Mouse (Mus musculus): ENCODE results near the gene Cox10.
A peak's percentile ranks its signal among the peaks of the same experiment; 100 is the strongest.

Cox10 gene

GRCm38 (mm10) chr11:63957207-63957606 is 122.1 kb downstream of the Cox10 start:
- peak; percentile 66 for DNase-seq (ENCODE audit: low read depth, low spot score)

- no peak for DNase-seq (ENCODE audit: low read depth, low spot score)
Observed at GRCm38 (mm10) chr11:63956748-63957147, 122.5 kb downstream of the Cox10 start.

- DNase-seq (ENCODE audit: low read depth, low spot score): no peak
Observed at GRCm38 (mm10) chr11:63953887-63954286, 125.4 kb downstream of the Cox10 start.

- no peak for DNase-seq (ENCODE audit: low read depth, low spot score)
Observed at GRCm38 (mm10) chr11:63952743-63953191, 126.5 kb downstream of the Cox10 start.

- peak; percentile 32 for DNase-seq (ENCODE audit: low read depth, low spot score)
Observed at GRCm38 (mm10) chr11:63951831-63952631, 127.2 kb downstream of the Cox10 start.

- no peak for DNase-seq (ENCODE audit: low read depth, low spot score)
Observed at GRCm38 (mm10) chr11:63948371-63948770, 130.9 kb downstream of the Cox10 start.

GRCm38 (mm10) chr11:63947024-63947423 is 132.2 kb downstream of the Cox10 start:
- no peak for DNase-seq (ENCODE audit: low read depth, low spot score)

- DNase-seq (ENCODE audit: low read depth, low spot score): peak; percentile 32
Observed at GRCm38 (mm10) chr11:63943947-63944346, 135.3 kb downstream of the Cox10 start.

- no peak for DNase-seq (ENCODE audit: low read depth, low spot score)
Observed at GRCm38 (mm10) chr11:63943268-63943890, 135.9 kb downstream of the Cox10 start.

- no peak for DNase-seq (ENCODE audit: low read depth, low spot score)
Observed at GRCm38 (mm10) chr11:63942177-63942576, 137.1 kb downstream of the Cox10 start.

- no peak for DNase-seq (ENCODE audit: low read depth, low spot score)
Observed at GRCm38 (mm10) chr11:63936641-63937040, 142.6 kb downstream of the Cox10 start.

- DNase-seq (ENCODE audit: low read depth, low spot score): no peak
Observed at GRCm38 (mm10) chr11:63926901-63927300, 152.4 kb downstream of the Cox10 start.

GRCm38 (mm10) chr11:63925161-63925582 is 154.1 kb downstream of the Cox10 start:
- peak; percentile 86 for DNase-seq (ENCODE audit: low read depth, low spot score)

GRCm38 (mm10) chr11:63924286-63924930 is 154.9 kb downstream of the Cox10 start:
- DNase-seq (ENCODE audit: low read depth, low spot score): peak; percentile 61

GRCm38 (mm10) chr11:63923386-63923785 is 155.9 kb downstream of the Cox10 start:
- peak; percentile 38 for DNase-seq (ENCODE audit: low read depth, low spot score)

- peak; percentile 98 for DNase-seq (ENCODE audit: low read depth, low spot score)
Observed at GRCm38 (mm10) chr11:63922091-63922621, 157.1 kb downstream of the Cox10 start, which contains the start of gene Hs3st3b1. Gene Hs3st3b1, minus strand, starts transcription at chr11:63922290.

- DNase-seq (ENCODE audit: low read depth, low spot score): peak; percentile 54
Observed at GRCm38 (mm10) chr11:63921044-63921951, 158.0 kb downstream of the Cox10 start.

GRCm38 (mm10) chr11:63920531-63920930 is 158.7 kb downstream of the Cox10 start:
- peak; percentile 88 for DNase-seq (ENCODE audit: low read depth, low spot score)

GRCm38 (mm10) chr11:63919211-63920098 is 159.8 kb downstream of the Cox10 start:
- peak; percentile 42 for DNase-seq (ENCODE audit: low read depth, low spot score)
